Comparison of ENCODE assay signal across 11 mouse cellular contexts in the genomic region with DNA sequence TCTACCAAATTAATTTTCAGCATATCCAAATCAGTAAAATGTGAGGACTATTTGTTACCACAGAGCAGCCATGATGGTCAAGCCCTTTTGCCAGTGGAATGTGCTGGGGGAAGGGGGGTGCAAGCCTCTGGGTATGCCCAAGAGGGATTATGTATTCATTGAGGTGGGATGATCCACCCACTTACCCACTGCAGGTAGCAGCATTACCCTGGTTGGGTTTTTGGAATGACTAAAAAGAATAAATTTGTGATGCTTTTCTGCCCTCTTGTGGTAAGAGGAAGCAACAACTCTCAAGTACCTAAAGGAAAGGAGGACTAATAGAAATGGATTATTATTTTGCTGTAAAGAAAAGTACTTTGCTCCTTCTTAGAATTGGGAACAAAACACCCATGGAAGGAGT.
DNase-seq lines count a peak whose midpoint lies in the region; ATAC-seq and TF ChIP-seq lines count a peak whose summit lies in the region.
"Had no signal": no experiment of that assay in that cellular context is flagged by ENCODE, and none has a peak within 500 bp of the region (broad histone marks: within the 10 kb centered on the region; RNA-seq: fewer than 3 reads in every experiment).

No protein-coding gene starts in this region.

- no peaks in the 10 kb centered on the region for H3K4me1 ChIP-seq in cerebellum, adult 2 months (ENCODE audit: control insufficient read depth, insufficient read depth, low read length)
- H3K4me1 ChIP-seq in limb, embryonic 14.5 days (ENCODE audit: control insufficient read depth, insufficient read depth, low read length): peaks cover 14% of the 10 kb centered on the region
- H3K4me1 ChIP-seq in limb, embryonic 10.5 days: peaks cover 20% of the 10 kb centered on the region

- TF ChIP-seq POLR2A in cerebellum, adult 2 months (IDR thresholded peaks at IDR 0.05; ENCODE audit: borderline replicate concordance, insufficient read depth, low read length): no peak
- TF ChIP-seq POLR2A in limb, embryonic 14.5 days (IDR thresholded peaks at IDR 0.05; ENCODE audit: borderline replicate concordance, extremely low read depth, insufficient read depth, insufficient read length): no peak

- H3K9ac ChIP-seq in limb, embryonic 14.5 days (ENCODE audit: low read depth, low read length, severe bottlenecking): no peak overlapping the region

- peak in 1 of 2 experiments; percentile 39 for DNase-seq in cerebellum, adult 2 months
- no peak for DNase-seq in cerebellum, adult 8-10 months
- DNase-seq in limb, embryonic 14.5 days (ENCODE audit: low spot score): peak; percentile 79
- DNase-seq in limb, embryonic 10.5 days (ENCODE audit: low spot score): no peak
- DNase-seq in brain, adult 2 months (ENCODE audit: low read depth, low spot score): peak; percentile 61
- DNase-seq in adrenal gland, postnatal 10 days: no peak
- no peak for DNase-seq in urinary bladder, postnatal 4 days (ENCODE audit: low spot score in 2 of 2)
- DNase-seq: gastrocnemius, postnatal 10 days; lung, adult 2 months; thymus, adult 2 months had no signal

- TF ChIP-seq CTCF in cerebellum, adult 2 months (IDR thresholded peaks at IDR 0.05; ENCODE audit: borderline replicate concordance, insufficient read depth, low read depth, low read length): 0 out of 2 replicates have a peak, but pooled peaks have one; percentile 26

- no peaks in the 10 kb centered on the region for H3K9me3 ChIP-seq in limb, embryonic 14.5 days (ENCODE audit: control insufficient read depth, low read length)
- H3K9me3 ChIP-seq in limb, embryonic 10.5 days (replicated peaks): no peaks in the 10 kb centered on the region

- no peak overlapping the region for H3K4me3 ChIP-seq in cerebellum, adult 2 months (replicated peaks; ENCODE audit: insufficient read depth, low read depth, low read length)
- H3K4me3 ChIP-seq in limb, embryonic 14.5 days (replicated peaks; ENCODE audit: low read length): no peak overlapping the region
- no peak overlapping the region for H3K4me3 ChIP-seq in limb, embryonic 10.5 days

- no peak overlapping the region for H3K4me2 ChIP-seq in limb, embryonic 14.5 days (replicated peaks; ENCODE audit: low read depth, low read length, severe bottlenecking)

- H3K27ac ChIP-seq in cerebellum, adult 2 months (ENCODE audit: insufficient read depth, low read length): no peak overlapping the region
- H3K27ac ChIP-seq in limb, embryonic 14.5 days (replicated peaks; ENCODE audit: low read depth, low read length): no peak overlapping the region
- H3K27ac ChIP-seq in limb, embryonic 10.5 days: no peak overlapping the region

- H3K27me3 ChIP-seq in cerebellum, adult 2 months (ENCODE audit: control insufficient read depth, insufficient read depth, low read length): no peaks in the 10 kb centered on the region
- H3K27me3 ChIP-seq in limb, embryonic 14.5 days (ENCODE audit: control insufficient read depth, insufficient read depth, low read length): no peaks in the 10 kb centered on the region
- no peaks in the 10 kb centered on the region for H3K27me3 ChIP-seq in limb, embryonic 10.5 days (ENCODE audit: low read depth, poor library complexity, severe bottlenecking)

- H3K36me3 ChIP-seq in limb, embryonic 14.5 days (ENCODE audit: control insufficient read depth, insufficient read depth, low read length): no peaks in the 10 kb centered on the region
- H3K36me3 ChIP-seq in limb, embryonic 10.5 days: no peaks in the 10 kb centered on the region

- no peak for ATAC-seq in limb, embryonic 14.5 days (ENCODE audit: low FRiP score, low read depth)
- peak; percentile 37 for ATAC-seq in inflammation-experienced regulatory T-cells, adult 6 months

Comparison
In these comparisons a context has a peak if more than half of its experiments do, and no peak if none do; other contexts are left out.
1. DNase-seq: peak in limb, embryonic 14.5 days (single experiment) and brain, adult 2 months (single experiment); none in cerebellum, adult 8-10 months (single experiment), limb, embryonic 10.5 days (single experiment), adrenal gland, postnatal 10 days (single experiment) and urinary bladder, postnatal 4 days (0 of 2).